Mouse (Mus musculus) CH12.LX (cell line): ENCODE data around the gene Olfr624.

Experiments used
- CHD2 ChIP-seq: IDR thresholded peaks from 2 replicates; pipeline ENCODE4 v1.6.1; 2011; ENCODE audit warnings: low read length, improper control_type of control experiment
- CTCF ChIP-seq, 2 experiments: IDR thresholded peaks in 1 of 2; conservative IDR thresholded peaks in 1 of 2; 2 replicates each; pipeline ENCODE4 v1.5.1; 2011 to 2012; ENCODE audit warnings: low read depth in 2 of 2, low read length in 2 of 2, improper control_type of control experiment in 1 of 2, inconsistent platforms in 1 of 2, mild to moderate bottlenecking in 1 of 2, moderate library complexity in 1 of 2
- E2F4 ChIP-seq: IDR thresholded peaks from 2 replicates; pipeline ENCODE4 v1.6.1; 2011; ENCODE audit warnings: low read depth, low read length, improper control_type of control experiment; ENCODE audit not compliant: insufficient replicate concordance
- EP300 ChIP-seq: IDR thresholded peaks from 2 replicates; pipeline ENCODE4 v1.6.1; 2011; ENCODE audit warnings: low read length, improper control_type of control experiment
- KAT2A ChIP-seq: IDR thresholded peaks from 2 replicates; pipeline ENCODE4 v1.6.1; 2012; ENCODE audit warnings: low read length, improper control_type of control experiment, inconsistent platforms; ENCODE audit not compliant: insufficient replicate concordance
- MEF2A ChIP-seq: IDR thresholded peaks from 2 replicates; pipeline ENCODE4 v1.6.1; 2014; ENCODE audit warnings: low read depth, mild to moderate bottlenecking, inconsistent platforms, low read length, improper control_type of control experiment, borderline replicate concordance
- MXI1 ChIP-seq: IDR thresholded peaks from 2 replicates; pipeline ENCODE4 v1.6.1; 2011; ENCODE audit warnings: mild to moderate bottlenecking, low read depth, low read length, improper control_type of control experiment
- NRF1 ChIP-seq: IDR thresholded peaks from 2 replicates; pipeline ENCODE4 v1.6.1; 2014; ENCODE audit warnings: low read depth, mild to moderate bottlenecking, inconsistent platforms, low read length, improper control_type of control experiment, moderate library complexity
- POLR2A ChIP-seq: IDR thresholded peaks from 2 replicates; pipeline ENCODE4 v1.6.1; 2011; ENCODE audit warnings: low read depth, mild to moderate bottlenecking, improper control_type of control experiment, low read length
- USF1 ChIP-seq: IDR thresholded peaks from 2 replicates; pipeline ENCODE4 v1.6.1; 2014; ENCODE audit warnings: low read depth, mild to moderate bottlenecking, inconsistent platforms, low read length, improper control_type of control experiment
- USF2 ChIP-seq: conservative IDR thresholded peaks from 2 replicates; pipeline ENCODE4 v1.6.1; 2011; ENCODE audit warnings: low read depth, low read length, improper control_type of control experiment

GRCm38 (mm10) chr7:103682420-103682819 is 11.4 kb upstream of the Olfr624 start, which contains the start of gene Olfr625-ps1:
- no peak for TF ChIP-seq USF2
- TF ChIP-seq KAT2A = no peak
- no peak for TF ChIP-seq CTCF (conservative IDR thresholded peaks at IDR 0.05 in 1 of 2, IDR thresholded peaks at IDR 0.05 in 1 of 2; ENCODE audit: low read depth in 2 of 2, low read length in 2 of 2)
- TF ChIP-seq MXI1 = no peak
- TF ChIP-seq USF1 = no peak
- no peak for TF ChIP-seq MEF2A
- TF ChIP-seq EP300 = no peak
- TF ChIP-seq E2F4 = no peak
- no peak for TF ChIP-seq POLR2A
- TF ChIP-seq CHD2 = no peak
- no peak for TF ChIP-seq NRF1
